8 mouse cellular contexts compared by ENCODE assay signal in genomic region chr16:97763990-97764340, GRCm38 (mm10). TPM values are rescaled to one million over a fixed set of nuclear protein-coding genes. Genes with fewer than 3 reads are reported as not detected.
DNase-seq lines count a peak whose midpoint lies in the region; ATAC-seq and TF ChIP-seq lines count a peak whose summit lies in the region.

No protein-coding gene starts in this region.

- DNase-seq in heart, adult 8-10 months (ENCODE audit: low spot score): no peak
- no peak for DNase-seq in ES-E14 (ENCODE audit: low read depth, low spot score)
- no peak for DNase-seq in hindbrain, embryonic 11.5 days (ENCODE audit: low spot score)
- DNase-seq in layer of hippocampus, adult 9-10 months (ENCODE audit: low spot score): no peak
- no peak for DNase-seq in layer of hippocampus, postnatal 10 days (ENCODE audit: low spot score in 2 of 2)
- DNase-seq in embryo, embryonic 11 days: no peak

- WGBS in heart, embryonic 13.5 days: 11% methylated on average over 13 of the region's 13 CpGs
- 9% methylated on average over 13 of the region's 13 CpGs for WGBS in hindbrain, embryonic 11.5 days
- WGBS in liver, embryonic 16.5 days (ENCODE audit: insufficient replicate concordance): 8% methylated on average over 13 of the region's 13 CpGs

- peak overlapping the region; percentile 86 for H3K4me2 ChIP-seq in heart, embryonic 13.5 days
- peak overlapping the region; percentile 83 for H3K4me2 ChIP-seq in hindbrain, embryonic 11.5 days (replicated peaks; ENCODE audit: low read depth, low read length)
- H3K4me2 ChIP-seq in liver, embryonic 16.5 days (ENCODE audit: low read depth, low read length): peak overlapping the region; percentile 47

- no peaks in the 10 kb centered on the region for H3K36me3 ChIP-seq in heart, embryonic 13.5 days
- H3K36me3 ChIP-seq in ES-E14 (ENCODE audit: control insufficient read depth, insufficient read depth, low read length, poor library complexity, severe bottlenecking): no peaks in the 10 kb centered on the region
- no peaks in the 10 kb centered on the region for H3K36me3 ChIP-seq in hindbrain, embryonic 11.5 days (ENCODE audit: control insufficient read depth, insufficient read depth, low read length)
- H3K36me3 ChIP-seq in liver, embryonic 16.5 days (ENCODE audit: control insufficient read depth, insufficient read depth): no peaks in the 10 kb centered on the region

- peaks cover 53% of the 10 kb centered on the region for H3K27me3 ChIP-seq in heart, embryonic 13.5 days (replicated peaks)
- peaks cover 39% of the 10 kb centered on the region for H3K27me3 ChIP-seq in hindbrain, embryonic 11.5 days (ENCODE audit: control insufficient read depth, insufficient read depth, low read length)
- peaks cover 32% of the 10 kb centered on the region for H3K27me3 ChIP-seq in liver, embryonic 16.5 days (ENCODE audit: control insufficient read depth, insufficient read depth, low read depth, low read length)

- H3K9ac ChIP-seq in heart, embryonic 13.5 days: peak overlapping the region; percentile 80
- H3K9ac ChIP-seq in ES-E14 (ENCODE audit: insufficient read depth, low read depth, low read length, poor library complexity, severe bottlenecking): peak overlapping the region; percentile 50
- no peak overlapping the region for H3K9ac ChIP-seq in hindbrain, embryonic 11.5 days (ENCODE audit: low read depth, low read length)
- H3K9ac ChIP-seq in liver, embryonic 16.5 days (ENCODE audit: low read depth, low read length): no peak overlapping the region

- peaks cover 45% of the 10 kb centered on the region for H3K4me1 ChIP-seq in heart, embryonic 13.5 days
- peaks cover 0 to 5% of the 10 kb centered on the region in 2 experiments; a peak in 2 of 4 replicates for H3K4me1 ChIP-seq in ES-E14 (ENCODE audit: control insufficient read depth in 2 of 2, insufficient read depth in 2 of 2, low read length in 2 of 2, poor library complexity in 1 of 2)
- H3K4me1 ChIP-seq in hindbrain, embryonic 11.5 days (replicated peaks; ENCODE audit: control insufficient read depth, insufficient read depth, low read length): peaks cover 5% of the 10 kb centered on the region; the same call in 1 of the 2 replicates
- peaks cover 8% of the 10 kb centered on the region for H3K4me1 ChIP-seq in liver, embryonic 16.5 days (ENCODE audit: control insufficient read depth, low read depth, low read length)

- no peak for ATAC-seq in heart, embryonic 13.5 days (ENCODE audit: extremely low read depth, insufficient number of reproducible peaks, low FRiP score, low TSS enrichment)
- no peak for ATAC-seq in hindbrain, embryonic 11.5 days (ENCODE audit: low FRiP score)
- ATAC-seq in liver, embryonic 16.5 days (ENCODE audit: low read depth): no peak

- in situ Hi-C loops in ES-E14 (cut with MboI; ENCODE audit: low sequenced_read_pairs in 2 of 2, unreplicated experiment in 2 of 2): no loop called here

- H3K27ac ChIP-seq in heart, embryonic 13.5 days (replicated peaks): no peak overlapping the region
- no peak overlapping the region for H3K27ac ChIP-seq in ES-E14 (ENCODE audit: insufficient read depth, low read depth, low read length, poor library complexity, severe bottlenecking)
- H3K27ac ChIP-seq in hindbrain, embryonic 11.5 days (ENCODE audit: low read depth, low read length): no peak overlapping the region
- H3K27ac ChIP-seq in liver, embryonic 16.5 days (ENCODE audit: low read length): no peak overlapping the region

- H3K9me3 ChIP-seq in heart, embryonic 13.5 days: no peaks in the 10 kb centered on the region
- no peaks in the 10 kb centered on the region for H3K9me3 ChIP-seq in ES-E14 (ENCODE audit: control insufficient read depth, insufficient read depth, low read depth, low read length)
- H3K9me3 ChIP-seq in hindbrain, embryonic 11.5 days (ENCODE audit: control insufficient read depth, low read length): no peaks in the 10 kb centered on the region
- H3K9me3 ChIP-seq in liver, embryonic 16.5 days (replicated peaks; ENCODE audit: control insufficient read depth, low read length): no peaks in the 10 kb centered on the region

- peak overlapping the region; percentile 65 for H3K4me3 ChIP-seq in heart, embryonic 13.5 days
- H3K4me3 ChIP-seq in ES-E14 (ENCODE audit: insufficient read depth in 1 of 2, low read depth in 1 of 2, low read length in 2 of 2, poor library complexity in 1 of 2, severe bottlenecking in 1 of 2): peak overlapping the region; percentile 76 to 77
- H3K4me3 ChIP-seq in hindbrain, embryonic 11.5 days (ENCODE audit: low read depth, low read length): peak overlapping the region; percentile 41
- H3K4me3 ChIP-seq in liver, embryonic 16.5 days (ENCODE audit: low read depth, low read length): peak overlapping the region; percentile 56

TF ChIP-seq in ES-E14, 5 proteins besides CTCF, POLR2A, EP300 and RAD21:
- no peak for TF ChIP-seq HCFC1 (IDR thresholded peaks at IDR 0.05; ENCODE audit: borderline replicate concordance, insufficient read depth, low read length)
- no peak for TF ChIP-seq ZNF384 (IDR thresholded peaks at IDR 0.05; ENCODE audit: low read depth, low read length)
- no peak for TF ChIP-seq CHD2 (IDR thresholded peaks at IDR 0.05; ENCODE audit: low read depth, low read length)
- TF ChIP-seq MAFK (IDR thresholded peaks at IDR 0.05; ENCODE audit: insufficient read depth, low read depth, low read length): no peak
- TF ChIP-seq ZC3H11A (IDR thresholded peaks at IDR 0.05; ENCODE audit: borderline replicate concordance, low read depth, low read length): no peak

RNA-seq across cellular contexts. Expression of gene Ripk4, which starts 0.4 kb away (rescaled TPM):
- polyA plus RNA-seq in heart, embryonic 13.5 days (2015; fragmentation: Nextera tagmentation; extraction: Ambion mirVana): 2.7 and 3.0 TPM in 2 replicates
- total RNA-seq in heart, adult 8-10 months (2022): under 1 TPM; 0.06 to 0.22 (median 0.19) TPM
- total RNA-seq in ES-E14 (2012; rRNA removed): 8.0 and 9.7 TPM in 2 replicates
- polyA plus RNA-seq in hindbrain, embryonic 11.5 days (2014; fragmentation: Nextera tagmentation; extraction: Ambion mirVana): 0.93 and 1.3 TPM in 2 replicates
- polyA plus RNA-seq in liver, embryonic 16.5 days (2015; fragmentation: Nextera tagmentation; extraction: Ambion mirVana): 3.2 and 3.3 TPM in 2 replicates
- under 1 TPM; 0.36 to 0.39 TPM for total RNA-seq in layer of hippocampus, postnatal 10 days (2021)

Comparison
In these comparisons a context has a peak if more than half of its experiments do, and no peak if none do; other contexts are left out.
1. H3K9ac ChIP-seq: peak in heart, embryonic 13.5 days (single experiment) and ES-E14 (single experiment); none in hindbrain, embryonic 11.5 days (single experiment) and liver, embryonic 16.5 days (single experiment).
2. Peak in every context shown above with its lines, with median percentiles within 50 percentile points of each other: H3K4me2 ChIP-seq and H3K4me3 ChIP-seq.